Mouse (Mus musculus): ENCODE results near the gene Obscn. TPM values are rescaled to one million over a fixed set of nuclear protein-coding genes. Genes with fewer than 3 reads are reported as not detected.

Obscn gene
- polyA plus RNA-seq, 1 experiment from 2014 or later, result 69.4 TPM

- peak overlapping the region; percentile 41 for H3K9ac ChIP-seq (ENCODE audit: low read length)
- ATAC-seq (ENCODE audit: insufficient number of reproducible peaks, insufficient read depth, low FRiP score, low read depth), result no peak
These were observed 154.4 kb downstream of the Obscn start for GRCm38 (mm10) chr11:58981541-58982447.

DNA sequence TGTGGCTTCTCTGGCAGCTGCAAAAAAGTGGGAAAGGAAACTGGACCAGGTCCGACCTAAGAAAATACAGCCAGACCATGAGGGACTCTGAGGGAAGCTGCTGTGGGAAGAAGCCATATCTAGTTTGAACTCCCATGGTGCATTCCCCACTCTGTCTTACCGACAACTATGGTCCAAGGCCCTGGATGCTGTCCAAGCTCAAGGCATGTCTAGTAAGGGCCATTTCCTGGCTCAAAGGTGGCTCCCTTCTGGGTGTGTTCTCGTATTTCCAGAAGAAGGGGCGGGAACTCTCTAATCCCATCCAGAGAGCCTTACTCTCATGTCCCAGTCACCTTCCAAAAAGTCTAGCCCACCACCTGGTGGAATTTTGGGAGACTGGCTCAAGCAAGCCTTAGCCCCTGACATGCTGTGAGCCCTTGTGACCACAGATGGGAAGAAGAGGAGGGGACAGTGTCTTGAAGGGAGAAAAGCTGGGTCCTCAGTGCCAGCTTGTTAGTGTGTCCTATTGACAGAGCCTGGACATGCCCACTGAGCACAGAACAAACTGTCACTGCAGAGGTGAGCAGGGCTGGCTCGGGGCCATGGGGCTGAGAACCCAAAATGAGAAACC lies 155.7 kb downstream of the Obscn start:
- ATAC-seq (ENCODE audit: insufficient number of reproducible peaks, insufficient read depth, low FRiP score, low read depth), result no peak
- Histone ChIP-seq H3K36me3 (ENCODE audit: control insufficient read depth, insufficient read depth, low read length) (peaks cover 39% of the 10 kb centered on the region), H3K9me3 (ENCODE audit: control insufficient read depth, low read length) (no peaks in the 10 kb centered on the region), H3K27ac (replicated peaks in 1 of 2; ENCODE audit: control insufficient read depth in 1 of 2, insufficient read depth in 1 of 2, low read depth in 2 of 2, low read length in 2 of 2) (peak overlapping the region; percentile 31 to 78), H3K4me1 (ENCODE audit: control insufficient read depth in 2 of 2, insufficient read depth in 2 of 2, low read length in 2 of 2) (peaks cover 47 to 67% of the 10 kb centered on the region in 2 experiments), H3K9ac (ENCODE audit: low read length) (peak overlapping the region; percentile 90), H3K27me3 (ENCODE audit: control insufficient read depth, insufficient read depth, low read length) (no peaks in the 10 kb centered on the region), H3K4me2 (ENCODE audit: low read length) (peak overlapping the region; percentile 98), H3K4me3 (ENCODE audit: control insufficient read depth in 1 of 2, insufficient read depth in 1 of 2, low read depth in 1 of 2, low read length in 2 of 2) (peak overlapping the region in 1 of 2 experiments; percentile 87; a peak in 1 of 4 replicates)
- 45% methylated on average over 5 of the region's 5 CpGs for WGBS

More at GRCm38 (mm10) chr11:58981541-58982447, 154.4 kb downstream of the Obscn start:
- Histone ChIP-seq H3K27ac (replicated peaks in 1 of 2; ENCODE audit: control insufficient read depth in 1 of 2, insufficient read depth in 1 of 2, low read depth in 2 of 2, low read length in 2 of 2) (peak overlapping the region in 1 of 2 experiments; percentile 69; a peak in 2 of 4 replicates), H3K36me3 (ENCODE audit: control insufficient read depth, insufficient read depth, low read length) (peaks cover 52% of the 10 kb centered on the region), H3K4me1 (ENCODE audit: control insufficient read depth in 2 of 2, insufficient read depth in 2 of 2, low read length in 2 of 2) (peaks cover 60 to 80% of the 10 kb centered on the region in 2 experiments), H3K9me3 (ENCODE audit: control insufficient read depth, low read length) (no peaks in the 10 kb centered on the region), H3K4me2 (ENCODE audit: low read length) (peak overlapping the region; percentile 13; the same call in 1 of the 2 replicates), H3K4me3 (ENCODE audit: control insufficient read depth in 1 of 2, insufficient read depth in 1 of 2, low read depth in 1 of 2, low read length in 2 of 2) (no peak overlapping the region), H3K27me3 (ENCODE audit: control insufficient read depth, insufficient read depth, low read length) (no peaks in the 10 kb centered on the region)
- 44% methylated on average over 14 of the region's 14 CpGs for WGBS

- peaks cover 36% of the 10 kb centered on the region for H3K36me3 ChIP-seq (ENCODE audit: control insufficient read depth, insufficient read depth, low read length)
- no peak for ATAC-seq (ENCODE audit: insufficient number of reproducible peaks, insufficient read depth, low FRiP score, low read depth)
- H3K27ac ChIP-seq (replicated peaks in 1 of 2; ENCODE audit: control insufficient read depth in 1 of 2, insufficient read depth in 1 of 2, low read depth in 2 of 2, low read length in 2 of 2), result peak overlapping the region; percentile 39 to 78; a peak in 3 of 4 replicates
- H3K4me2 ChIP-seq (ENCODE audit: low read length), result peak overlapping the region; percentile 98
- 52% methylated on average over 7 of the region's 7 CpGs for WGBS
- peaks cover 39 to 59% of the 10 kb centered on the region in 2 experiments for H3K4me1 ChIP-seq (ENCODE audit: control insufficient read depth in 2 of 2, insufficient read depth in 2 of 2, low read length in 2 of 2)
- H3K27me3 ChIP-seq (ENCODE audit: control insufficient read depth, insufficient read depth, low read length), result no peaks in the 10 kb centered on the region
- peak overlapping the region; percentile 90 for H3K9ac ChIP-seq (ENCODE audit: low read length)
- peak overlapping the region; percentile 87 to 92 for H3K4me3 ChIP-seq (ENCODE audit: control insufficient read depth in 1 of 2, insufficient read depth in 1 of 2, low read depth in 1 of 2, low read length in 2 of 2)
- H3K9me3 ChIP-seq (ENCODE audit: control insufficient read depth, low read length), result no peaks in the 10 kb centered on the region
These were observed 156.5 kb downstream of the Obscn start for GRCm38 (mm10) chr11:58979661-58980060.

DNA sequence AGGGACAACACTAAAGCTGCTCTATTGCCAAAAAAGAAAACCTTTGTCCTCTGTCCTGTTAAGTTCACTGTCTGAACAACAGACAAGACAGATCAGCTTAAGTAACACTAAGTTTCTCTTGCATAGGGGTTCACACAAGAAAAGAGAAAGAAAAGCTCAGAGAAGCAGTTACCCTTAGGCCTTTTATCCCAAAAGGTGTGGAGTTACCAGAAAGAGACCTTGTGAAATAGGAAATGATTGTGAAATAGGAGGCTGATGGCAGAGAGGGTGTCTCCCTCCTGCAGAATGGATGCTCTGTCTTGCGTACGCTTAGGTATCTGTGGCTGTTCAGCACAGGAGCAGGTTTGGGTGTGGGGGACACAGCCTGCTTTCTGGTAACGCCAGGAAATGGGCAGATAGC lies 157.0 kb downstream of the Obscn start:
- 53% methylated on average over 3 of the region's 3 CpGs for WGBS
- Histone ChIP-seq H3K9ac (ENCODE audit: low read length) (peak overlapping the region; percentile 90), H3K27ac (replicated peaks in 1 of 2; ENCODE audit: control insufficient read depth in 1 of 2, insufficient read depth in 1 of 2, low read depth in 2 of 2, low read length in 2 of 2) (peak overlapping the region; percentile 39 to 78; a peak in 3 of 4 replicates), H3K27me3 (ENCODE audit: control insufficient read depth, insufficient read depth, low read length) (no peaks in the 10 kb centered on the region), H3K4me1 (ENCODE audit: control insufficient read depth in 2 of 2, insufficient read depth in 2 of 2, low read length in 2 of 2) (peaks cover 35 to 54% of the 10 kb centered on the region in 2 experiments), H3K9me3 (ENCODE audit: control insufficient read depth, low read length) (no peaks in the 10 kb centered on the region), H3K4me3 (ENCODE audit: control insufficient read depth in 1 of 2, insufficient read depth in 1 of 2, low read depth in 1 of 2, low read length in 2 of 2) (peak overlapping the region; percentile 87 to 92), H3K4me2 (ENCODE audit: low read length) (peak overlapping the region; percentile 98), H3K36me3 (ENCODE audit: control insufficient read depth, insufficient read depth, low read length) (peaks cover 31% of the 10 kb centered on the region)
- no peak for ATAC-seq (ENCODE audit: insufficient number of reproducible peaks, insufficient read depth, low FRiP score, low read depth)

DNA sequence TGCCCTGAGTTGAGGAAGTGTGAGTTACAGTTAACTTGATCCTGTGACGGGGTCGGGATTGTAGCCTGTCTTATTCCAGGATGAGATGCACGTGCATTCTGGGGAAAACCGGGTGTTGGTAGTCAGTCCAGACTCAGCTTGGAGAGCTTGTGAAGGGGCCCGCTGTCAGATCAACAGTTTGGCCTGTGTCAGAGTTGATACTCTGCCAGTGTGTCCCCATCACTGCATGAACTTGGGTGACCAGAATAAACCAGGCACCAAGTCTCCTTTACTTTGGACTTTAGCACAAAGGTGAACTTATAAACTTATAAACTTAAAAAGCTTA lies 157.5 kb downstream of the Obscn start:
- 0% methylated on average over 5 of the region's 5 CpGs for WGBS
- no peaks in the 10 kb centered on the region for H3K9me3 ChIP-seq (ENCODE audit: control insufficient read depth, low read length)
- H3K4me2 ChIP-seq (ENCODE audit: low read length), result peak overlapping the region; percentile 98
- H3K4me3 ChIP-seq (ENCODE audit: control insufficient read depth in 1 of 2, insufficient read depth in 1 of 2, low read depth in 1 of 2, low read length in 2 of 2), result peak overlapping the region; percentile 87 to 92
- H3K9ac ChIP-seq (ENCODE audit: low read length), result peak overlapping the region; percentile 90
- peaks cover 33 to 51% of the 10 kb centered on the region in 2 experiments for H3K4me1 ChIP-seq (ENCODE audit: control insufficient read depth in 2 of 2, insufficient read depth in 2 of 2, low read length in 2 of 2)
- ATAC-seq (ENCODE audit: insufficient number of reproducible peaks, insufficient read depth, low FRiP score, low read depth), result no peak
- peak overlapping the region; percentile 72 to 78 for H3K27ac ChIP-seq (replicated peaks in 1 of 2; ENCODE audit: control insufficient read depth in 1 of 2, insufficient read depth in 1 of 2, low read depth in 2 of 2, low read length in 2 of 2)
- no peaks in the 10 kb centered on the region for H3K27me3 ChIP-seq (ENCODE audit: control insufficient read depth, insufficient read depth, low read length)
- peaks cover 27% of the 10 kb centered on the region for H3K36me3 ChIP-seq (ENCODE audit: control insufficient read depth, insufficient read depth, low read length)

- H3K9me3 ChIP-seq (ENCODE audit: control insufficient read depth, low read length), result no peaks in the 10 kb centered on the region
- H3K36me3 ChIP-seq (ENCODE audit: control insufficient read depth, insufficient read depth, low read length), result peaks cover 26% of the 10 kb centered on the region
- peak within 1 kb of the TSS; percentile 72 to 78 for H3K27ac ChIP-seq (replicated peaks in 1 of 2; ENCODE audit: control insufficient read depth in 1 of 2, insufficient read depth in 1 of 2, low read depth in 2 of 2, low read length in 2 of 2)
- H3K4me3 ChIP-seq (ENCODE audit: control insufficient read depth in 1 of 2, insufficient read depth in 1 of 2, low read depth in 1 of 2, low read length in 2 of 2), result peak within 1 kb of the TSS; percentile 87 to 92
- H3K4me1 ChIP-seq (ENCODE audit: control insufficient read depth in 2 of 2, insufficient read depth in 2 of 2, low read length in 2 of 2), result peaks cover 32 to 49% of the 10 kb centered on the region in 2 experiments
- H3K9ac ChIP-seq (ENCODE audit: low read length), result peak within 1 kb of the TSS; percentile 90
- WGBS, result under 1% methylated on average over 64 of the region's 64 CpGs
- H3K4me2 ChIP-seq (ENCODE audit: low read length), result peak within 1 kb of the TSS; percentile 98
- peak; percentile 57; the same call in 1 of the 2 replicates for ATAC-seq (ENCODE audit: insufficient number of reproducible peaks, insufficient read depth, low FRiP score, low read depth)
- no peaks in the 10 kb centered on the region for H3K27me3 ChIP-seq (ENCODE audit: control insufficient read depth, insufficient read depth, low read length)
These were observed 158.0 kb downstream of the Obscn start, which contains the start of gene Trim11 for GRCm38 (mm10) chr11:58978027-58978705. Gene Trim11 (plus strand): TSS chr11:58978093.

GRCm38 (mm10) chr11:58977607-58978026 lies 158.6 kb downstream of the Obscn start:
- Histone ChIP-seq H3K4me2 (ENCODE audit: low read length) (peak overlapping the region; percentile 98), H3K4me1 (ENCODE audit: control insufficient read depth in 2 of 2, insufficient read depth in 2 of 2, low read length in 2 of 2) (peaks cover 27 to 43% of the 10 kb centered on the region in 2 experiments), H3K36me3 (ENCODE audit: control insufficient read depth, insufficient read depth, low read length) (peaks cover 21% of the 10 kb centered on the region), H3K9ac (ENCODE audit: low read length) (peak overlapping the region; percentile 90), H3K27me3 (ENCODE audit: control insufficient read depth, insufficient read depth, low read length) (no peaks in the 10 kb centered on the region), H3K4me3 (ENCODE audit: control insufficient read depth in 1 of 2, insufficient read depth in 1 of 2, low read depth in 1 of 2, low read length in 2 of 2) (peak overlapping the region; percentile 87 to 92), H3K27ac (replicated peaks in 1 of 2; ENCODE audit: control insufficient read depth in 1 of 2, insufficient read depth in 1 of 2, low read depth in 2 of 2, low read length in 2 of 2) (peak overlapping the region; percentile 68 to 78), H3K9me3 (ENCODE audit: control insufficient read depth, low read length) (no peaks in the 10 kb centered on the region)
- under 1% methylated on average over 21 of the region's 21 CpGs for WGBS
- no peak for ATAC-seq (ENCODE audit: insufficient number of reproducible peaks, insufficient read depth, low FRiP score, low read depth)
